Mouse (Mus musculus): Measurements from ENCODE around the gene Ccl24.

Gene Ccl24

DNA sequence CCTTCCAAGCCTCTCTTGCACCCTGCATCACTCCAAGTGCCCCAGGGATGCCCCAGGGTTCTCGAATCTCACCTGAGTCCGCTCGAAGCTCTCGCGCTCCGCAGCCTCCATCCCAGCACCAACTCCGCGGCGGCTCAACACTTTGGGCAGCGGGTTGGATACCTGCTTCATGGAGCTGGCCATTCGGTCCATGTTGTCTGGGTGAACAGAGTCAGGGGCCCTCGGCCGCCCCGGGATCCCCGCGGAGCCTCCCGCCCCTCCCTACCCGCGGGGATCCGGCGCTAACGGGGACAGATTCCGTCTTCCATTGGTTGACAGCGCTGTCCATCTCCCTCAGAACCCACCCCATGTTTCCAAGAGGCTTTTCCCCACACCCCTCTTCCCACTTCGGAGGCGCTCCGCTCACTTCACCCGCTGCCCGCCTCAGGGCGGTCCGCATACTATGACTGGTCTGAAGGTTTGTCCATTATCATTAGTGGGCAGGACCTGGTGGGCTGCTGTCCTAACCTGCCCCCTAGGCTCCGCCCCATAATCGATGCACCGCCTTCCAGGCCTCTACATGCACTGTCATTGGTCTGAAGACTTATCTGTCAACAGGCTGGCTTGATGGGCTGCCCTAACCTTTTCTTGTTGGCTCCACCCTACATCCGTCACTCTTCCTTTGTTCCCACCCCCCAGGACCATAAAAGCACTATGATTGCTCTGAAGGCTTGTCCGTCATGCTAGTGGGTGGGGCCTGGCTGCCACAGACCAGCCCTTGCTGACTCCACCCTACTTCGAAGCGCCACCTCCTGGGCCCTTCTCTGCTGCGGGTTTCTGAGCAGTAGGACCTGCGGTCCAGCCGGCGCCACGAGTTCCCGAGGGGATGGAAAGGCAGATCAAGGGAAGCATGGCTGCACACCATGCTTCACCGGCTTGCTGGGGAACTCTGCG is 27.7 kb downstream of the Ccl24 start, which contains the start of gene Hip1:
Gene Hip1, minus strand, starts transcription at position 256 of the 933 bp plus-strand sequence.
- DNase-seq, result peak; percentile 100

DNA sequence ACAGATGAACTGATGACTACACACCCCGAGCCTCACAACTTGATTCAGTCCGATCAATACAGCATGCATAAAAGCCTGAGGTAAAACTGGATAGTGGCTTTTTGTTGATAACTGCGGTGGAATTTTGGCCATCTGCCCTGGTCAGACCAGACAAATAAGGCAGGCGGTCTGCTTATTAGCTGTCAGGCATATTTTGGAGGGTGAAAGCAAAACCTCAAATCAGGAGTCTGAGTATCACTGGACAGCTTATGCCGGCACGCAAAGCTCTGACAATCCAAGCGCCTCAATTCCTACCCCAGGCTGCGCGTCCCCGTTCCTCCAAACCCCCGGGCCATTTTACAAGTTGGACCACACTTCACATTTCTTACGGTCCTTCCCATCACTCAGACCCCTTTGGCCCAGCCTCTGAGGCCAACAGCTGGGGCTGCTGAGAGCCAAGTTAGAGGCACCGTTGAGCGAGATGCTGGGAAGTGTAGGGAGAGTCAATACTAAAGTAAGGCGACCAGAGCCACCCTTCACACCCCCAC is 28.8 kb downstream of the Ccl24 start:
- DNase-seq, result peak; percentile 50 to 58

DNA sequence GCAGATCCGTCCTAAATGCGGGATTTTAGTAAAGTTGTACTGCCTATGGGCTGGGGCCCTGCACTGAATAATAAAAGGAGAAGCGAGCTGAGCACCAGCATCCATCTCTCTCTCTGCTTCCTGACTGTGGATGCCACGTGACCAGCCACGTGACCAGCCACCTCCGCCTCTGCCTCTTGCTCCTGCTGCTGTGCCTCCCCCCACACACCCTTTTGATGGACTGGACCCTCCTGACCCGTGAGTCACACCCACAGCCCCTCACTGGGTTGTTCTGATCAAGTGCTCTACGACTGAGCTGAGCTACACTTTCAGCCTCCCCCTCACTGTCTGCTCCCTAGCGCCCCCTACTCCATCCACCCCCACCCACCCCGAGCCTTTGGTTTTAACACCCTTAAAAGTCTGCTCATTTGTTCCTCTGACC is 35.0 kb downstream of the Ccl24 start:
- DNase-seq, result no peak

DNA sequence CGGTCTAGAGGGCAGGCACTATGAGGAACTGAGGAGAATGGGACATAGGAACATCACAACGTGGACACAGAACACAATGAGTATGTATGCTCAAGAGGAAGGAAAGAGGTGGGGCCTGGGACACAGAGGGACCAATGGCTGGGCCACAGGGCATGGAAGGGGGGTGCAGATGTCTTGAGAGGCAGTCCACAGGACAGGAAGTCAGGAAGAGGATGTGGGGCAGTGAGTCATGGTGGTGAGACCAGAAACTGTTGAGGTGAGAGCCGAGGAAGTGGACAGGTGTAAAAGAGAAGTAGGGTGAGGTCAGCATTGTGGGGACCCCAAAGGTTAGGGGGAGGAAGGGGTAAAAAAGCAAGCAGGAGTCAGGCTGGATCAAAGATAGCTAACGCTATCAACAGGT is 35.5 kb downstream of the Ccl24 start:
- peak; percentile 64 to 68 for DNase-seq

DNA sequence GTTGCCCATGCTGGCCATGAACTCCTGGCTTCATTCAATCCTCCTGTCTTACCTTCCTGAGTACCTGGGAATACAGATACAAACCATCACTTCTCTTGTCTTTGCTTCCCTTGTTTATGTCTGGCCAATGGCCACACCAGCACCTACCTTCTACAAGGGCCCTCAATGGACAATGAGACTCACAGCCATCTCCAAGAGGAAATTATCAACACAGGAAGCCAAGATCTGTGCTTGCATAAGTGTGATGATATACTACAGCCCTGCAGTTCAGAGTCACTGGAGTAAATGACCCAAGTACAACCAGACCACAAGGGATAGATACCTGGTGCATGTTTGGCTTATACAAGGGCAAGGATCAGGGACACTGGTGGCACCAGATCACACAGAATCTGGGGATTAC is 37.0 kb downstream of the Ccl24 start:
- DNase-seq, result no peak

DNA sequence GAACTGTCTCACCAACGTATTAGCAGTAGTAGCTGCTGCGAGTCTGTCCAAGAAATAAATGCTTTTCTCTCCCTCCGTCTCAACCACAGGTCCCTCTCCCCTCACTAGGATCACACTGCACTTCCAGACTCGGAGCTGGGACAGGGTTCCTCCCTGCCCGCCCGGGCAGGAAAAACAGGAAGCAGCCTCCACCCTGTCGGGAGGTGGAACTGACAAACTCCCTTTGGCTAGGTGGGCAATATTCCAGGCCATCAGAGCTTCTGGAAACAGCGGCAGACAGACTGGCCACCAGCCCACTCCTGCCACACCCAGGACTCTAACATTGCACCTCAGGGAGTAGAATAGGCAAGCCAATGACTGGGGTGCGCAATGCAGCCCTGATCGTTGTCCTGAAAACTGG is 39.4 kb downstream of the Ccl24 start:
- peak; percentile 85 to 92 for DNase-seq

DNA sequence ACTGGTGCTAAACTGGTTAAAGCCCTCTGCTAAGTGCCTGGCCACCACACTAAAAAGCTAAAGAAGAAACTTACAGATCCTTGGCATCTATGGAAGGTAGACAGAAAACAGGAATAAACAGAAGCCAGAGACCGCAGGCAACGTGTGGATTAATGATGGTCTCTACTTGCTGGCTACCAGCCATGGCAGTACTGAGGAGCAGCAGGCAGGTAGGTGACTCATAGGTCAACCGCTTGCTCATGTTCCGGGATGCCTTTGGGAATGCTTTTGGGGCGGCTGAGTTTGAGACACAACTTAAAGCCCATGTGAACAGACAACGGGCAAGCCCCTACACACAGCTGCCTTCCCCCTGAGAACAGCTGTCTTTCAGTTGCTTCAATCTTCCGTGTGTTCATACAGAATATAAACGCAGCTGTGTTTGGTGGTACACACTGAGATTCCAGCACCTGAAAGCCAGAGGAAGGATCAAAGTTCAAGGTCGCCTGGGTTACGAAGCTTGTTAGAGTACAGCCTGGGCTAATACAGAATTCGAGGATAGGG is 41.5 kb downstream of the Ccl24 start:
- no peak for DNase-seq

DNA sequence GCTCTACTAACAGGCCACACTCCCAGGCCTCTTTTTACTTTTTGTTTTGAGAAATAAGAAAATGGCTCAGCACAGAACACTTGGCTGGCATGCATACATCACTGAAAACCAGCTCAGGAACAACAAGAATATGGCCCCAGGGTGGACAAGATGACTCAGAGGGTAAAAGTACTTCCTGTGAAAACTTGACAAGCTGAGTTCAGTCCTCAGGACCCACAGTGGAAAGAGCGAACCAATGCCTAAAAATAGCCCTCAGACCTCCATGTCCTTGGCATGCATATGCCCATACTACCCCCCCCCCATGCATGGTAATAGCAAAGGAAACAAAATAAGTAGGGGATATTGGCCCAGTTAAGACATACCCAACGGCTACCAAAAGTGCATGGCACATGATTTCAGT is 42.9 kb downstream of the Ccl24 start:
- no peak for DNase-seq

DNA sequence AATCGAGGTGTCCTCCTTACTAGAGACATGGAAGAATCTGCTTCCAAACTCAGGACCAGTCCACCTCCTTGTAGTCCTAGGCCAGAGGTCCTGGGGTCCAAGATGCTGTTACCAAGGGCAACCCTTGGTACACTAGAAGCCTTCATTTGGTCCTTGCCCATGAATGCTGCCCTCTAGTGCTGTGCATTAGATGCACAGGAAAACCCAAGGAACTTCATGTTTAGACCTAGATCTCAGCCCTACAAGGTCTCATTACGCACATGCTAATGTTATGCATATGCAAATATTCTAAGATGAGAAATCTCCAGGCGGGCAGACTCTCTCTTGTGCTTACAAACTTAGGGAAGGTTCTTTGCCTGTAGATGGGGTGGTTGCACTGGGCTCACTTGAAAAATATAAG is 43.5 kb downstream of the Ccl24 start:
- no peak for DNase-seq

DNA sequence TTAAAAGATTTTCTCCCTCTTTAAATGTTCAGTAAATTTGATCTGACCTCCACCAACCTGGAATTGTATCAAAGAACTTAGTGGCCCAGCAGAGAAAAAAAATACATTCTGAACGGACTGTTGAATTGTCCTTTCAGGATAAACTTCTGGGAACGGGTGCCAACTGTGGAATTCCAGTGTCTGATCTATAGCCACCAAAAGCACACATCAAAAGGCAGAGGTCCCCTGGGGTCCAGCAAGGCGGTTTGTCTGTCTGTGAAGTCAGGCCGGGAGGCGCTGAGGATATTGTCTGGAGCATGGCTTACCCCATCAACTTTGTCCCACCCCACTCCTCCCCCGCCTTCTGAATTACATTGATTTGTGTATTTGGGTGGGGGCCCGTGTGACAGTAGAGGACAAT is 44.9 kb downstream of the Ccl24 start:
- DNase-seq, result no peak

DNA sequence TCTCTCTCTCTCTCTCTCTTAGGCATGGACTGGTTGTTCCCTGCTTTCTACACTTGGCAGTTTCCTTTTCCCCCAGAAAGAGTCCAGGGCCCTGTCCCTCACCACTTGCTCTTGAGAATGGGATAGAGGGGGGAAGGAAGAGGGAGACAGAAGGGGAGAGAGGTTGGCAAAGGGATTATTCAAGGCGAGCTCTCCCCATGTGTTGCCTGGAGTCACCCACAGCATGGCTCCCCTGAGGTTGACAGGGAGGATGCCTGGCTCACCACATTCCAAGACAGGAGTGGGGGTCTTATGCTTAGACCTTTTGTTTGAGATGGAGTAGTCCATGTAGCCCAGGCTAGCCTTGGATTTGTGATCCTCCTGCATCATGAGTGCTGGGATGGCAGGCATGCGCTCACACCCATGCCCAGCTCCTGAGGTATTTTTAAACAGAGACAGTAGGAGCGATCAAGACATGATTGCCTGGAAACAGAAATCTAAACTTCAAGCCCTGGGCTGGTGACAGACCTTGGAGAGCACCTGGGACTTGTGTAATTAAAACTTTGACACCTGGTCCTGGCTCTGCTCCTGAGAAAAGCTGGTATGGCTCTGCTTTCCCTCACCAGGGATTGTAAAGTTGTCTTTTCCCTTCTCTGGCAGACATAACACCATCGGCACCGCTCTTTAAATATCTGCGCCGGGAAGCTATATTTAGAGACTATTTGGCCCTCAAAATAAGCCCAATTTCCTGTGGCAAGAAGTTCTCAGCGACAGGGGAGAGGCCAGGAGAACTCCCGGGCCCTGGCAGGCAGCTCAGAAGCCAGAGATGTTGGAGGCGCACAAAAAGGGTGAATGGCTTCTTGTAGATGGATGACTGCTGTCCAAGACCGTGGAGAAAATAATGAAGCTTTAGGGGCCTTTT is 47.9 kb downstream of the Ccl24 start:
- DNase-seq, result peak in 1 of 2 experiments; percentile 33

DNA sequence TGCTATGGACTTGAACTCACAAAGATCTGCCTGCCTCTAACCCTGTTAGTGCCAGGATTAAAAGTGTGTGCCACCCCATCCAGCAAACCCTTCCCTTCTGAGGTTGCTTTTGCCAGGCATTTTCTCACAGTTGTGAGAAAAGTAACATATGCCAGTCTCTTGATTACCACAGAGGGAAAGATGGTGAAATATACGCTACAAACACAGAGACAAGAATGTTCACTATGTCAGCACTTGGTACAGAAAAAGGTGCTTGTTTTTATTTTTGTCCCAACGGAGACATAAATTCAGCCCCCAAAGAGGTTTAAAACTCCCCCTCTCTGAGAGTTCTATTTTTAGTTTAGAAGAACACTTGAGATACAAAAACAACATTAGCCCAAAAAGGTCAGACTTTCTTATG is 48.8 kb downstream of the Ccl24 start:
- no peak for DNase-seq

DNA sequence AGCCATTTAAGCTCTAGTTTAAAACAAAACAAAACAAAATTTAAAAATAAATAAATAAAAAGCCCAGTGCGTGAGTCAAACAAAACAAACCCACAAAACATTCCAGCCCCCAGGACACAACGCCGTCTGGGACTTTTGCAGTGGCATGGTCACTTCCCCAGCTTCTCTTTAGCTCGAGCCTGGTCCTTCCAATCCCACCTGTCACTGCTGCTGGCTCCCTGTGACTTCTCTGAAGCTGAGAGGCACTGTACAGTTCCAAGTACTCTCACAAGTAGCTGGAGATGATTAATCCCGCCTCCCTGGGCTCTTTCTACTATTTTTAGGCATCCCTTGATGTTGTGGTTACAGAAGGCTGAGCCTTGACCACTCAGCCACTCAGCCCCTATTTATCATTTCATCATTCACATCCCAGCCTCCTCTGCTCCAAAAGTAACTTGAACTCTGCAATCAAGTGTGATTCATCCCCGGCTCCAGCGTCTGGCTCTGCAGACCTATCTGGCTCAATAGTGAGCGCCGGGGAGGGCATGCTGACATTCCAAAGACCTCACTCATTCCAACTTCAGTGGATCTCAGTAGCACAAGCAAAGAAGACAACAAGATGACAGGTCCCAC is 50.6 kb downstream of the Ccl24 start:
- DNase-seq, result peak; percentile 42 to 61

Measured in lung, adult 18-20 months (tissue).